Mouse (Mus musculus): ENCODE results near the gene Elmo1.

Elmo1 gene

DNA sequence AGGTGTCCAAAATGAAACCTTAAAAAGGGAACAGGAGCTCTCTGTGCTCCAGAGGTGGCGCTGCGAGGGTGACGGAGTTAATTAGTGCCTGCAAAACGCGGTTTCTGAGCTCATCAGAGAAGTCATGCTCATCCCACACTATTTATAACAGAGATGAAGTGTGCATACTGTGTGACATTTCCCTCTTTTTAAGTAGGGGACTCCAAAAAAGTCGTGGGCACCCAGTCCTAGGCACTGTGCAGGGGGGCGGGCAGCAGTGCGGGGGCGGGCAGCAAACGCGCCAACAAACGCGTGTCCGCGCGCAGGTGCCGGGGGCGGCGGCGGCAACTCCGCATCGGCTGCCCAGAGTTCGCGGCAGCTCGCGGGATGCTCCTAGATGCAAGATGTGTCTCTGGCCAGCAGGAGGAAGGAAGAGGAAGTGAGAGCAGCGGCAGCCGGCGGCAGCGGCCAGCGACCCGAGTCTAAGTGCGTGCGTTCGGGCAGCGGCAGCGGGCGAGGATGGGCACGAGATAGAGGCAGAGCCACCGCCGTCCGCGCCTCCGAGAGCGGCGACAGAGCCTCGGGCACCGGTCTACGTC is at the start of gene Elmo1:
Elmo1 (plus strand) TSS at position 464 of the 578 bp plus-strand sequence.
- peak; percentile 43 for ATAC-seq (ENCODE audit: low TSS enrichment)

DNA sequence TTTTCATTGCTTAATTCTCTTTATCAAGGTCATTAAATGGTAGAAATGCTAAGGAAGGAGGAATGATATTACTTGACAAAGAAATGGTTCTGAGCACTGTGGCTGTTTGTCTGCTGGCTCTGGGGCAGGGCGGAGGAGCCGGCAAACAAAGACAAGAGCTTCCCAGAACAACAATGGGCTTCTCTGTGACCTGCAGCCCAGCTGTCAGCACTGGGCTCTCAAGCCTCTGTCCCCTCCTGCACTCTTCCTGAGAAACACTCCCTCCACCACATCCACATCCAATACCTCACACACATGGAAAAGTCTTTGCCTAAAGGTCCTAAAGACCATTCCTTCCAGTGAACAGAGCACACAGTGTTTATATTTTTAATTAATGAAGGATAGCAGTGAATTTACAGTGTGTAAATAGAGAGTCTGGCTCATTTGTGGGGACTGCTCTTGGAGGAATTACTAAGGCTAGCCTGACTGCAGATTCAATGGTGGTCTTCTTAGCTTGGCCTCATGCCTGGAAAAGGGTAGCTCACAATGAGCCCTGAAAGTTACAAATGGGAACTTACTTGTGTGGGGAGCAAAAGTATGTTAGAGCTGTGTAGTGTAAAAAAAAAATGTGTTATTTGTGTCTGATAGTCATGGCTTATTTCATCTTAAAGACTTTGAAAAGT is 49.1 kb upstream of the Elmo1 start:
- peak; percentile 48; the same call in 1 of the 2 replicates for ATAC-seq (ENCODE audit: low TSS enrichment)

DNA sequence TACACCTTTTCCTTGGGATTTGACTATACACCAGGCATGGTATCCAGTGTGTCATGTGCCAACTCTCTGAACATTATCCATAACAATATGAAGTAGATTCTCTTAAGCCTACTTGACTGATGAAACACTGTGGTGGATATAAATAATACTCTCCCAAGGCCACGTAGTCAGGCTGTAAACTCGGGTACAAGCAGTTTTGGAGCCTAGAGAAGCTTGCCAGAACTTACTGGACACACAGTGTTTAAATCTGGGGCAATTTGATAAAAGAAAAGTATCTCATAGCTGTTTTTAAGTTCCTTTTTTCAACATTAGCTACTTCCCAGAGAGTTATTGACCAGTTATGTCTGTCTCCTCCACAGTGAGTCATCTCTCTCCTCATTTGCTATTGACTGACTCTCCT is 47.5 kb upstream of the Elmo1 start:
- no peak for ATAC-seq (ENCODE audit: low TSS enrichment)

DNA sequence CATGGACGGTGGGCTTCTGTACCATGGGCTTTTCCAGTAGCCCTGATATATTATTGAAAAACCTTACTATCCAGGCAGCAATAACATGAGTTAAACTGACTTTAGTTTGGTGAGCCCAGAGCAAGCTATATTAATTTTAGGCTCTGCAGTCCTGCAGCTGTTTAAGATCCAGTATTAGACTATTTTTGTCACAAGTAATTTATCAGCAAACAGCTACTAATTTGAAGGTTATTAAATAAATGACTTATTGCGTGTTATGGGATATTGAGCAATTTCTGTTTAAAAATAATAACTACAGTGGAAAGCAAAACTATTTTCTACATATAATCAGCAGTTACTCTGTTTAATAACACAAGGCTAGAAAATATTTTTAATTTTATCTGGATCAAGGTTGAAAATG is 45.0 kb upstream of the Elmo1 start:
- no peak for ATAC-seq (ENCODE audit: low TSS enrichment)

- no peak for ATAC-seq (ENCODE audit: low TSS enrichment)
Measured at GRCm38 (mm10) chr13:20045836-20046235, 44.6 kb upstream of the Elmo1 start.

DNA sequence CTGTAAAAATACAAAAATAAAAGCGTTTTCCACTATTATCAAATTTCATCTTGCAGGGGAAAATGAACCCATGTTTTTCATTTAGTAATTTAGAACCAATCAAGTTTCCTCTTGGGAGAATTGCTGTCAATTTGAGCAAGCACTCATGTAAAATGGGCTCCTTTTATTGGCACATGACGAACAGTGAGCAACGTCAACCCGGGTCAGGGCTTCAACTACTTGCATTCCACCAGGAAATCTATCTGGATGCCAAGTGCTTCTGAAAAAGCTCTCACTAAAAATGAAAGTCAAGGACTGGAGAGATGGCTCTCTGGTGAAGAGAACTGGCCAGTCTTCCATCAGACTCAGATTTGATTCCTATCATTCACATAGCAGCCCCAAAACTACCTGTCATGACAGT is 44.0 kb upstream of the Elmo1 start:
- ATAC-seq (ENCODE audit: low TSS enrichment), result no peak

GRCm38 (mm10) chr13:20047926-20048836 is 42.2 kb upstream of the Elmo1 start:
- no peak for ATAC-seq (ENCODE audit: low TSS enrichment)

DNA sequence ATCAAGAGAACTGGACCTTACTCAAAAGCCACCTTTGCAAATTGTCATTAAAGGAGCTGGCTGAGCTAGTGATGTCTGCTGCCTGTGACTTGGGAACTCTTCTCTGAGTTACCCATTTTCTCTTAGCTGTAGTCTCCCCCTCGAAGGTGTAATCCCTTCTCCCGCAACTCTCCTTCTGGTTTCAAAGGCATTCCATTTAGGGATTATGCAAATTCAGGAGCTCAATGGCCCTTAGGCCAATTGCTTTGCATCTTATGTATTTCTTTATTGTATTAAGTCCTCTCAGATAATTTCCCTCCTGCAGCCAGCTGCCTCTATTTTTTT is 41.6 kb upstream of the Elmo1 start:
- ATAC-seq (ENCODE audit: low TSS enrichment), result no peak

DNA sequence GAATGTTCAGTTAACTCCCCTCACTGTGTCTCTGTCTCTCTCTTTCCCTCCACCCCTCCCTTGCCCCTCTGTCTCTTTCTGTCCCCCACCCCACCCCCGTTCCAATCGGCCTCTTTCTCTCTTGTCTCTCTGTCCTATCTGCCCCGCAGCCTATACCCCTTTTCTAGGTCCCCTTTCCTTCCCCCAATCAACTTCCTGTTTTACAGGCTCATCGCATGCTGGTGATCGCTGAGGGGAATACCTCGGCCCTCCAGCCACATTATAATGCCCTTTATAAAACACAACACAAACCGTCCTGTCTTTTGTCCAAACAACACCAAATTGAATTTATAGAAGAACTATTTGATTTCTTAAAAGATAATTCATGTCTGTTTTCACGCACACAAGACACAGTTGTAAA is 40.7 kb upstream of the Elmo1 start:
- ATAC-seq (ENCODE audit: low TSS enrichment), result no peak

DNA sequence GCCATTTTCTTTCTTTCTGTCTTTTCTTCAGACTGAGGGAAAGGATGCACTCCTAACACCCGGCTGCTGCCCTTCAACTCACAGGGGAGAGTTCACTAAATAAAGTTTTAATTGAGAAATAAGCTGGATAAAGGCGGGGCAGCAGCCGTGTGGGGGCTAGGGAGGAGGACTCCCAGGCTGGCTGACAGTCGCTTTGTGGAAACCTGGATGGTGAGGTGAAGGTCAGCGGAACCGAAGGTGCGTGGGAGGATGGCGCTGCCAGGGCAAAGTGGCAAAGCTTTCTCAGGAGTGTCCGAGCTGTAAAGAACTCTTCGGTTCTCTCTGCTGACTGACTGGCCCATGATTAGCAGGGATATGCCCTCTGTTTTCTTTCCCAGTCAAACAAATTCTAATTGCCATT is 40.2 kb upstream of the Elmo1 start:
- no peak for ATAC-seq (ENCODE audit: low TSS enrichment)

DNA sequence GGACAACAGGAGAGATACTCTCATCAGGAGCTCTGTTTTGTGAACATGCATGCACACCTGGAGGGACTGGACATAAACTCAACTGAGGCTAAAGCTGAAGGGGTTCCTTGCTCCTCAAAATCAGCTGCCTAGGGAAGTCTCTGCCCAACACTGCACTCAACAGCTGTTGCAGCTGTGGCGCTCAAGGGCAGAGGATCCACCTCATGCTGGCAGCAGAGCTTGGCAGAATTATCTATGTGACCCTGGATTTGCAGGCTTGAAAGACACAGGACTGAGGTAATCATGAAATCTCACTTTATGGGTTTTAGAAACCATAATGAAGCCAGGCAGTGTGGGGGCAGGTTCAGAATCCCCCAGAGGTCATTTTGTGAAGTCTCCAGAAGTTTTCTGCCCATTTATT is 32.5 kb upstream of the Elmo1 start:
- ATAC-seq (ENCODE audit: low TSS enrichment), result no peak

DNA sequence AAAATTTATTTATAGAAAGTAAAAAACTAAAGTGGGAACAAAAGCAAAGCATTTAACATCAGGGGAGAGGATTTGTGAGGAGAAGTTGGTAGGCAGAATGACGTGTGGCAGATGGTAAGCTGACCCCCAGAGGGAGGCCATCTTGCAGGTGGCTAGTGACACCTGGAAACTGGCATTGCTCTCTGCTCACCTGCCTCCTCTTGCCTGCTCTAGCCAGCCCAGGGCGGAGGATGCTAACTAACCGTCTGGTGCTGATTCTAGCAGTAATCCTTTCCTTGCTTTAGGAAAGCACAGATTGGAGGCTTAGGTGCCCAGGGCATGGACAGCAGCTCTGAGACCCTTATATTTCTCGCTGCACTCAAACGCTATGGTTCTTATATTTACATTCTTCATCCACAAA is 29.4 kb upstream of the Elmo1 start:
- no peak for ATAC-seq (ENCODE audit: low TSS enrichment)

DNA sequence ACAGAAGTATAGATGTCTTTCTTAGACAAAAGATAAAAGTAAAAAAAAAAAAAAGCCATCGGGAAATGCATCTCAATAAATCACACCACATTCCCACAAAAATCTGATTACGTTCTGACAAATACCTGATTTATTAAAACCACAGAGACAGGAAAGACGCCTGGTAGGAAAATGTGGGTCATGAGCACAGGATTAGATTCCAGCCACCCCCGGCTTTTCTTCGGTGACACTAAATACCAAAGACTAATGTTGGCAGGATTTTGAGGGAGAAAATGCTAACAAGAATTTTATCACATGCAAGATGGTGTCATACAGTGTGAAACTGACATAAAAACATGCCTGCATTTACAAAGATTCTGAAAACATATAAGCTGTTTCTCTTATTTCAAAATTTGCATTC is 27.1 kb upstream of the Elmo1 start:
- ATAC-seq (ENCODE audit: low TSS enrichment), result no peak

GRCm38 (mm10) chr13:20072043-20072442 is 18.4 kb upstream of the Elmo1 start:
- no peak for ATAC-seq (ENCODE audit: low TSS enrichment)

DNA sequence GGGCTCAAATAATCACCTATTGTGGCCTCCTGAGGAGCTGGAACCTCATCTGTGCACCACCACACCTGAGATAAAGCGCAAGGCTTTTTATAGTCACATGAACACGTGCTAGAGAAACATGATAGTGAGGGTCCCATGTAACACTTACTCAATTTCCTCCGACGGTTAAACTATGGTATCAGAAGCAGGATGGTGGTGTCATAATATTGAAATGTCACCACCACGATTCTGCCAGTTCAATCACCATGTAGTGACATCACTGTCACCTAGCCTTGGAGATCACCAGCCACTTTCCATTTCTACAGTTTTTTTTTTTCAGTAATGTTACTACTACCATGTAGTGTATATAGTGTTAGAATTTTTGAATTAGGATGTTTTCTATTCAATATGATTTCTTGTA is 17.4 kb upstream of the Elmo1 start:
- no peak for ATAC-seq (ENCODE audit: low TSS enrichment)

DNA sequence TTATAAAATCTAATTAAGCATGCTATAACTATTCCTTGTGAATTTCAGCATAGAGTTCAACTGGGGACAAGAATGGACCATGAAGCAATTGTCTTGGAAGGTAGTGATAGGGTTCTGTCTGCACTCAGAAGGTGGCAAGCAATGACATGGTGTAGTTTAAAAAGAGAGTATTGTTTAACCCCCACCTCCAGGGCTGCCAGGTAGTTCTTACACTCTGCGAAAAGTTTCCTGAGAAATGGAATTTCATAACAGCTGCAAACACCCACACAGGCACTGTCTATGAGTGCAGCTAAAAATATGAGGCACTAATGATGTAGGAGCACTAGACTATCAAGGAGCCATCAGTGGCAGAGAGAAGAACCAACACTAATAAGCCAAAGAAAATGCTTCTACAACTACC is 13.9 kb upstream of the Elmo1 start:
- no peak for ATAC-seq (ENCODE audit: low TSS enrichment)

DNA sequence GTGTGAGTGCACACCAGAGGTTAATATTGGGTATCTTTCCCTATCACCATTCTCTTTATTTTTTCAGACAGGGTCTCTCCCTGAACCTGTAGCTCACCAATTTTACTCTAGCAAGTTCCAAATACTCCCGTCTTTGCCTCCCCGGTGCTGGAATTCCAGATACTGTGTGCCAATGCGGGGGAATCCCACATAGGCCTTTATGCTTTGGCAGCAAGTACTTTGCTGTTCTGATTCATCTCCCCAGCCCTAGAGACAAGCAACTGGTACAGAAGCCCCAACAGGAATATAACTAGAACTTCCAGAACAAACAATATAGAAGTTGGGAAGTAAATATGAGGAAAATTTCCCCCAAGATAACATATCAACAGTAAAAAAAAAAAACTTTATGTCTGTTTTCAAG is 13.2 kb upstream of the Elmo1 start:
- ATAC-seq (ENCODE audit: low TSS enrichment), result peak; percentile 89

DNA sequence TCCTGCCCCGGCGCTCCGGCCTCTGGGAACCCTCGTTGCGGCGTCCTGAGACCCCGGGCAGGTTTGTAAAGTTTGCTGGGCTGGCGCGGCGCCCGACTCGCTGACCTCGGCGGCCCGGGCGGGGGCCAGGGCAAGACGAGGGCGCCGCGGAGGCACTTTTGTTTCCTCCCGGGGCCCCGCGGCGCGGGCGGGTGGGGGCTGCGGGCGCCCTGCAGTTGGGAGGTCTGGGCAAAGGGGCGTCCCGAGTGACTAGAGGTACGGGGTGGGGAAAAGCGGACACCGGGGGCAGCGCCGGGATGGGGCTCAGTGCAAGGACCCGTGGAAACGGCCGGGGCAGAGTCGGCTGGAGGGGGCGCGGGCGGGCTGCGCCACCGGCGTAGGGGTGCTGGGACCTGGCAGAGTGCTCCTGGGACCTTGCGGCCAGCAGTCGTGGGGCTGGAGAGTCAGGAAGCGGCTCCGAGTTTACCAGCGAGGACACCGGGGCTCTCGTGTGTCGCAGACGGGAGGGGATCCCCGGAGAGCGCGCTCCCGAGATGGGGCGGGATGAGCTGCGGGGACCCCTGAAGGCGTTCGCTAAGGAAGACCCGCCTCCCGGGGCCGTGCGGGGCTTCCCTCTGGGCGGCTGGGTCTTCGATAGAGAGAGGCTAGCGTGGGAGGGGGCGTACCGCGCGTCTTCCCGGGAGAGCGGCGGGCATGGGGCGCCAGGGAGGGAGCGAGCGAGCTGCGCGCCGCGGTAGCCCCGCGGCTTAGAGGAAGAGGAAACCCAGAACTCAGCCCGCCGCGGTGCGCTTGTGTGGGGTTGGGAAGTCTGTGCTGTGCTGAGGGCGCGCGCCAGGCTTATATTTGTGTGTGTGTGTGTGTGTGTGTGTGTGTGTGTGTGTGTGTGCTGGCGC is 561 bp downstream of the Elmo1 start:
- peak; percentile 36 for ATAC-seq (ENCODE audit: low TSS enrichment)

- no peak for ATAC-seq (ENCODE audit: low TSS enrichment)
Measured at GRCm38 (mm10) chr13:20091604-20091926, 1.2 kb downstream of the Elmo1 start.

DNA sequence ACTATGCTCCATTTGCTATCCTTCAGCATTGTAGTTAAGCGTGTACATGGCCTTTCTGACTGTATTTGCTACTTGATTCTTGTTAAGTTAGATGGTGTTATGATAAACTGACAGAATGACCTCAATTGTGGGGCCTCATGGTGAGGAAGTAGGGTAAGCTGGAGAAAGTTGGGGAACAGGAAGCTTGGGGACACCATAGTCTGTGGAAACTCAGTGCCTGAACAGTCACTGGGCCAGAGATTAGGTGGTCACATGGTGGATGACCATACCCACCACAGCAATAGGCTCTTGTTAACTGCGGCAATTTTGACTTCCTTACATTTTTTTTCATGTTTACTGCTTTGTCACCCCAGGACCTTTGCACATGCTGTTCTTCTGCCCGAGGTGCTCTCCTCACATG is 1.9 kb downstream of the Elmo1 start:
- ATAC-seq (ENCODE audit: low TSS enrichment), result no peak

DNA sequence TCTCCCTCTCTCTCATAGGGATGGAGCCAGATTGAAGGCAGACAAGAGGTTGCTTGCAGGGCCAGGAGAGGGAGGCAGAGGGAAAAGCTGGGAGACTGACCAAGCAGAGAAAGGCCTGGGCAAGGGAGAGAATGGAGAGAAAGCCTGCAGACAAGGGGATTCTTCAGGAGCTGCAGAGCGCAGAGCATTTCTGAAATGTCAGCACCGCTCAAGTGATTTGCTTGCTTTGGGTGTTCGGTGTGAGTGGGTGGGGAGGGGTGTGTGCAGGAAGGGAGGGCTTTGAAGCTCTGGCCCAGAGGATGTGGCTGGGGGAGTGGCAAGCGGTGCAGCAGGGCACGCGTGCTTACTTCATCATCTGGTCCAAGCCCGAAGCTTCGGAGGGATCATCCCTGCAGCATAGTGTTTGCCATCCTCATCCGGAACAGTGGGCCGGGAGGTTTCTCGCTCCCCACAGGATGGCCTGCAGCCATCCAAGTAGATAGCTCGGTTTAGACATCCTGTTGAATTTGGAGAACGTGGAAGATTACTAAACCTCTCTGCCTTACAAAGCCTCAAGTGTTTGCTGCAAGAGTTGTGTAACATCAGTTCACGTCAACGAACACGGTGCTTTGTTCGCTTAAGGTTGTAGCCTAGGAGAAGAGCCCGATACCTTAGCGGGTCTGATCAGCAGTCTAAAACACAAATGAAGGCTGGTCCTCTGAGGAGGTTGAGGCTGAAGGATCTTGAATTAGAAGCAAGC is 3.1 kb downstream of the Elmo1 start:
- ATAC-seq (ENCODE audit: low TSS enrichment), result peak; percentile 22
